Mouse (Mus musculus) embryonic fibroblast, embryonic 13.5 days (primary cell): ENCODE data around the gene Frmd3.

Source experiments
- CTCF ChIP-seq: IDR thresholded peaks from 2 replicates; pipeline ENCODE4 v1.5.1; 2011; ENCODE audit warnings: mild to moderate bottlenecking, control low read depth, low read length, moderate library complexity, borderline replicate concordance; ENCODE audit not compliant: insufficient read depth
- POLR2A ChIP-seq: IDR thresholded peaks from 2 replicates; pipeline ENCODE4 v1.6.1; 2011; ENCODE audit warnings: low read depth, mild to moderate bottlenecking, control low read depth, low read length, moderate library complexity

DNA sequence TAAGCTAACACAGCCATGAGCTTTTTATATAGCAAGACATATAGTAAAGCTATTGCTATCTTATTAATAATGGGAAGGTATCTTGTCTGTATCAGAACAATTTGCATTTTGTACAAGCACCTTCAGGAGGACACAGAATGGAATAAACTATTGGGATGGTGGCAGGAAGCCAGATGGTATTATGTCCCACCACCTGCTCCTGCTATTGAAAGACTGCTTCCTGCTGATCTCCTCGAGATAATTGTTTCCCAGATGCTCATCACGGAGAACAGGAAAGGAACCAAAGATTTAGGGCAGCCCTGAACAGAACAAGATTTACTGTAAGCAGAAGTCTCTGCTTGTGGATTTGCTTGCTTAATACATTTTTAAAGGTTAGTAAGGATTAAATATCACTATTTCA is 63.5 kb downstream of the Frmd3 start:
- TF ChIP-seq POLR2A (no peak), CTCF (no peak)
